Mouse (Mus musculus) liver, embryonic 13.5 days (tissue): ENCODE data around the gene Ears2. TPM values are rescaled to one million over a fixed set of nuclear protein-coding genes. Genes with fewer than 3 reads are reported as not detected.

ENCODE experiments used
- ATAC-seq: fragments of 200-750 bp; cut with Nextera tagmentation; 2 replicates; pipeline ENCODE4 v1.8.0; 2017; ENCODE audit warnings: low read depth, mild to moderate bottlenecking, moderate number of reproducible peaks, moderate library complexity
- DNase-seq: peaks from one replicate; pipeline ENCODE4 v3.0.0; 2022
- H3K27ac ChIP-seq: fragments of 300-500 bp; sonication (generic); 2 replicates; pipeline ENCODE4 v1.5.1; 2015; ENCODE audit warnings: moderate library complexity, mild to moderate bottlenecking, inconsistent platforms
- H3K27me3 ChIP-seq: fragments of 300-500 bp; sonication (generic); 2 replicates; pipeline ENCODE4 v1.6.1; 2015; ENCODE audit warnings: mild to moderate bottlenecking, inconsistent platforms
- H3K36me3 ChIP-seq: fragments of 300-500 bp; sonication (generic); 2 replicates; pipeline ENCODE4 v1.6.1; 2015; ENCODE audit warnings: mild to moderate bottlenecking, inconsistent platforms
- H3K4me1 ChIP-seq: fragments of 300-500 bp; sonication (generic); replicated peaks from 2 replicates; pipeline ENCODE4 v1.6.1; 2015; ENCODE audit warnings: inconsistent platforms
- H3K4me2 ChIP-seq: fragments of 300-500 bp; sonication (generic); 2 replicates; pipeline ENCODE4 v1.6.1; 2015; ENCODE audit warnings: inconsistent platforms, mild to moderate bottlenecking, moderate library complexity
- H3K4me3 ChIP-seq: fragments of 300-500 bp; sonication (generic); replicated peaks from 2 replicates; pipeline ENCODE4 v1.5.1; 2015; ENCODE audit warnings: mild to moderate bottlenecking, inconsistent platforms
- H3K9ac ChIP-seq: fragments of 300-500 bp; sonication (generic); 2 replicates; pipeline ENCODE4 v1.6.1; 2015; ENCODE audit warnings: mild to moderate bottlenecking, inconsistent platforms
- H3K9me3 ChIP-seq: fragments of 300-500 bp; sonication (generic); replicated peaks from 2 replicates; pipeline ENCODE4 v1.6.1; 2016; ENCODE audit warnings: inconsistent platforms
- WGBS: fragments of 180-500 bp; shearing (Covaris S2); methylation state at CpG from one replicate; pipeline ENCODE4 v1.1.7; 2015; ENCODE audit not compliant: insufficient replicate concordance; 5-methylcytosine and 5-hydroxymethylcytosine counted together
- polyA plus RNA-seq: library from polyadenylated mRNA; unstranded; fragments of >200 nt; fragmentation: Nextera tagmentation; extraction: Ambion mirVana; gene quantifications from 2 replicates; pipeline ENCODE4 v1.2.1, GENCODE M21; 2015

The Ears2 gene
- polyA plus RNA-seq, 1 experiment from 2014 or later = 8.3 TPM

DNA sequence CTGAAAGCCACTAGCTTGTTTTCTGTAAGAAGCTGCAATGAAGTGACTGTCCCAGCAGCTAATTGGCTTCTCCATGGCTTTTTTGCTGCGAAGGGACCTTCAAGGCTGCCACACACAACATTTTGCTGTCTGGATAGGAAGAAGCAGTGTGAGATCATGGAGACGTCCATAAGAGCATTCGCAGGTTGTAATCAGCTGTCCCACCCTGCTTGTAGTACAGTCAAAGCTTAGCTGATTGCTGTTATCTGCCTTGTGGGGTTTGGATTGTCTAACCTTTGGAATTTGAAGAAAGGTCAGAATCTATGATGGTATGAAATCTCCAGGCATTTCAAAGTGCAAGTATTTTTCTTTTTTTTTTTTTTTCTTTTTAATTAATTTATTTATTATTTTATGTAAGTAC is 7.3 kb upstream of the Ears2 start:
- DNase-seq (peak; percentile 9), ATAC-seq (peak; percentile 64)
- H3K4me2 ChIP-seq = no peak overlapping the region
- WGBS = 44% methylated on average over 3 of the region's 3 CpGs
- H3K36me3 ChIP-seq = peaks cover 86% of the 10 kb centered on the region
- H3K9ac ChIP-seq = no peak overlapping the region
- no peak overlapping the region for H3K4me3 ChIP-seq
- H3K4me1 ChIP-seq = peaks cover 11% of the 10 kb centered on the region
- H3K27ac ChIP-seq = 0 out of 2 replicates have a peak overlapping the region, but pooled peaks have one; percentile 15
- no peaks in the 10 kb centered on the region for H3K9me3 ChIP-seq
- no peaks in the 10 kb centered on the region for H3K27me3 ChIP-seq

DNA sequence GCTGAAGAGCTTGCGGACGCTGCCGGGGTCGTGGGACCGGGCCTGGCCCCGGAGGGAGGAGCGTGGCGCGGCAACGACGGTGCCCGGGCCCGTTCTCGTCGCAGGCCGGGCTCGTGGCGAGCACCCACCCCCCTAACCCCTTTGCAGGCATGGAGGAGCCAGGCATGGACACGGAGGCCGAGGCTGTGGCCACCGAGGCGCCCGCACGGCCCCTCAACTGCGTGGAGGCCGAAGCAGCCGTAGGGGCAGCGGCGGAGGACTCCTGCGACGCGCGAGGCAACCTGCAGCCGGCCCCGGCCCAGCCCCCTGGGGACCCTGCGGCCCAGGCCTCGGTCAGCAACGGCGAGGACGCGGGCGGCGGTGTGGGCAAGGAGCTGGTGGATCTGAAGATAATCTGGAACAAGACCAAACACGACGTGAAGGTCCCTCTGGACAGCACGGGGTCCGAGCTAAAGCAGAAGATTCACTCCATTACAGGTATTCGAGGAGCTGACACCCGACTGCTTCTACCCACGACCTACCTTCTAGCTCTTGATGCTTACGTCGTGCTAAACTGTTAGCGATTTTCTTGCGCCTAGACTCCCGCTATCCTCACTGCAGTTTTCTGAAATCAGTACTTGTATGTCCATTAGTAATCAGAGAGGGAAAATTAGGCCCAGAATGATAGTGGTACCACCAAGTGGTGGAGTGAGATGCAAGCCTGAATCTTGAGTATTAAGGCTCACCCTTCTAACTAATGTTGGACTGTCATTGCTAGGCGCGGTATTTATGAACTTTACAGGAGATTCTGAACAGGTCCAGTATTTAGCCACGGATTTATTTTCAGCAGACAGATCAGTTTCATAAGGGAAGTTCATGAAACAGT is 686 bp upstream of the Ears2 start:
- 1% methylated on average over 58 of the region's 58 CpGs for WGBS
- Histone ChIP-seq H3K9ac (peak overlapping the region; percentile 94), H3K36me3 (peaks cover 30% of the 10 kb centered on the region), H3K4me3 (peak overlapping the region; percentile 99), H3K27ac (peak overlapping the region; percentile 80), H3K9me3 (no peaks in the 10 kb centered on the region), H3K4me1 (peaks cover 41% of the 10 kb centered on the region), H3K27me3 (no peaks in the 10 kb centered on the region), H3K4me2 (peak overlapping the region; percentile 96)
- DNase-seq = peak; percentile 9
- peak; percentile 11 for ATAC-seq

DNA sequence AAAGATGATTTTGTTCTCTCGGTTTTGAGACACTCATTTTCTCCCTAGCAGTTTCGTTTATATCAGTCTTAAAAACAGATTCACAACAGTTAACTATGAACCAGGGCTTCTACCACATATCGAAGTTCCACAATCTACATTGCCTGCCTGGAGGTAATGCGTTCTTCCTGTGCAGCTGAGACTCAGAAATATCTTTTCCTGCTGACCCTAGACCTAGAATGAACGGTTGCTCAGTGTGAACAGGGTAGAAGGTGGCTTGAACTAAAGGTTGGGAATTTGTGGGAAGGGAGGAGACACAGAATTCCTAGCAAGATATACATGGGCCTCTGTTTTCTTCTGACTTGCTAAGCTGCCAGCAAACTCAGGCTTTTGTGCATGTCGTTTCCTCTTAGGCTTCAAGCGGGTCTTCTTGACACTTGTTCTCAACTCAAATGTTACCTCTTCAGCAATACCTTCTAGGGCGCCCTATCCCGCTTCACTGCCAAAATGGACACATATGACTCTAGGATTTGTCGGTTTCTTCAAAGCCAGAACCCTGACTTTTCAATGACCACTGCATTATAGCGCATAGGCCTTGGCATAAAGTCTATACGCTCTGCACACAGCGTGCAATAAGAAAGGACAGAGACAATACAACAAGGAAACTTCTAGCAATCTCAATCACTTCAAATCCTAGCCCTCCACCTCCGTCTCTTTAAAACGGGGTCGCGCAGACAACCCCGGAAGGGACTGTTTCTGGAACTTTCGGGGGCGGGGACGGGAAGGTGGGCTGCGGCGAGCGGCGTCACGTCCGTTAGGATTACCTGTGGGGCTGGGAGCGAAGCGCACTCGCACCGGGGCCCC is 740 bp downstream of the Ears2 start:
- H3K4me3 ChIP-seq = peak overlapping the region; percentile 99
- H3K9ac ChIP-seq = peak overlapping the region; percentile 94
- peak overlapping the region; percentile 96 for H3K4me2 ChIP-seq
- H3K36me3 ChIP-seq = peaks cover 29% of the 10 kb centered on the region
- H3K4me1 ChIP-seq = peaks cover 41% of the 10 kb centered on the region
- ATAC-seq = no peak
- WGBS = 6% methylated on average over 31 of the region's 31 CpGs
- no peaks in the 10 kb centered on the region for H3K9me3 ChIP-seq
- DNase-seq = no peak
- no peaks in the 10 kb centered on the region for H3K27me3 ChIP-seq
- peak overlapping the region; percentile 80 for H3K27ac ChIP-seq

GRCm38 (mm10) chr7:122065656-122066055 is 1.4 kb downstream of the Ears2 start:
- Histone ChIP-seq H3K4me2 (peak overlapping the region; percentile 96), H3K4me3 (peak overlapping the region; percentile 99; the same call in 1 of the 2 replicates), H3K27me3 (no peaks in the 10 kb centered on the region), H3K9me3 (no peaks in the 10 kb centered on the region), H3K9ac (peak overlapping the region; percentile 94), H3K36me3 (peaks cover 24% of the 10 kb centered on the region), H3K4me1 (peaks cover 41% of the 10 kb centered on the region), H3K27ac (peak overlapping the region; percentile 80)
- DNase-seq (no peak), ATAC-seq (no peak)
- WGBS = 59% methylated on average over 1 of the region's 1 CpGs

DNA sequence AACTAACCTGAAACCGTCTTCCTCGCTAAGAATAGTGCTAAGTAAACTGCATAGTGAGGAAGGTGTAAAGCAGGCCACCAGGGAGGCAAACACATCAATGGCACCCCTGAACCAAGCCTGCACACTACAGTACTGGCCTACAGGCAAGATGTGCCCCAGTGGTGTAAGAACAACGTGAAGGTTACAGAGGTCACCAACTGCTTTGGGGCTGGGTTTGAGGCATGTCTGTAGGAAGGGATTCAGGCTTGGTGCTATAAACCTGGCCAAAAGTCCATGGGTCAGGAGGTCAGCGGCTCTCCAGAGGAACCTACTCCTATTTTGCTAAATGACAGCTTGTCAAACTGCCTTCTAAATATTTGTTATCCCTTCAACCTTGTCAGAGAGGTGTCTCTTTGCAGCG is 10.4 kb downstream of the Ears2 start:
- WGBS = 74% methylated on average over 5 of the region's 5 CpGs
- Histone ChIP-seq H3K4me2 (no peak overlapping the region), H3K27me3 (no peaks in the 10 kb centered on the region), H3K9ac (no peak overlapping the region), H3K4me3 (no peak overlapping the region), H3K4me1 (no peaks in the 10 kb centered on the region; the same call in 1 of the 2 replicates), H3K36me3 (peaks cover 53% of the 10 kb centered on the region), H3K9me3 (no peaks in the 10 kb centered on the region), H3K27ac (no peak overlapping the region)
- ATAC-seq (0 out of 2 replicates have a peak, but pooled peaks have one; percentile 29), DNase-seq (no peak)

GRCm38 (mm10) chr7:122050834-122051233 is 16.2 kb downstream of the Ears2 start:
- H3K4me2 ChIP-seq = no peak overlapping the region
- peaks cover 19% of the 10 kb centered on the region for H3K4me1 ChIP-seq
- WGBS = 48% methylated on average over 1 of the region's 1 CpGs
- no peak for DNase-seq
- no peak overlapping the region for H3K27ac ChIP-seq
- ATAC-seq = no peak
- no peaks in the 10 kb centered on the region for H3K9me3 ChIP-seq
- H3K4me3 ChIP-seq = no peak overlapping the region
- no peaks in the 10 kb centered on the region for H3K27me3 ChIP-seq
- no peak overlapping the region for H3K9ac ChIP-seq
- peaks cover 37% of the 10 kb centered on the region for H3K36me3 ChIP-seq

DNA sequence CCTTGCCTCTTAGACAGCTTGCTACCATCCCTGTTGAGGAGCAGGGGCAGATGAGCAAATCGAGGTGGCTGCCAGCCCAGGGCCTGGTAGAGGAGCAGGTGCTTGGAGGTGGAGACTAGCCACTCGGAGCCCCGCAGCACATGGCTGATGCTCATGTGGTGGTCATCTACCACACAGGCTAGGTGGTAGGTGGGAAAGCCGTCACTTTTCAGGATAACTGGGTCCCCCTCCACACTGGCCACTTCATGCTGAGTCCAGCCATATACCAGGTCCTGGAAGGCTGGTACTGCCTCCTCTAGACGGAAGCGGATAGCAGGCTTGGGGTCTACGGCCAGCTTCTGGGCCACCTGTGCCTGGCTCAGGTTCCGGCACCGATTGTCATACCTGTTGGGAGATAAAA is 18.9 kb downstream of the Ears2 start:
- H3K36me3 ChIP-seq = peaks cover 26% of the 10 kb centered on the region
- no peak overlapping the region for H3K4me2 ChIP-seq
- no peak overlapping the region for H3K27ac ChIP-seq
- no peaks in the 10 kb centered on the region for H3K9me3 ChIP-seq
- peaks cover 34% of the 10 kb centered on the region for H3K4me1 ChIP-seq
- no peak overlapping the region for H3K9ac ChIP-seq
- H3K4me3 ChIP-seq = no peak overlapping the region
- DNase-seq (no peak), ATAC-seq (no peak)
- 82% methylated on average over 9 of the region's 9 CpGs for WGBS
- no peaks in the 10 kb centered on the region for H3K27me3 ChIP-seq

DNA sequence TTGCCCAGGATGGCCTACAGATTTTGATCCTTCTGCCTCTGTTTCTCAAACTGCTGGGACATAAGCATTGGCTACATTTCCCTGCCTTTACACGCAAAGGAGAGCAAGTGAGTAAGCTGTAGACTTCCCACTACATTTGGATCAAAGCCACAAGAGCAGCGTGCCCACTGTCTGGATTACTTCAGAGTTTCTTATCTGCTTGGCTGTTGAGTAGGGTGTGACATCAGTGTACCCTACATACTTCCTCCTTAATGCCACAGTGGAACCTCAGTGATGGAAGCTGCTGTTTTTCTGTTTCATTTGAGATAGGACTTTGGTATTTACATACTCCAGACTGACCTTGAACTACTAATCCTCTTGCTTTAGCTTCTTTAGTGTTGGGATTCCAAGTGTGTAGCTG is 20.2 kb downstream of the Ears2 start:
- peak overlapping the region; percentile 1; the same call in 1 of the 2 replicates for H3K9ac ChIP-seq
- no peak overlapping the region for H3K4me3 ChIP-seq
- ATAC-seq = peak; percentile 62
- H3K36me3 ChIP-seq = peaks cover 27% of the 10 kb centered on the region
- DNase-seq = no peak
- no peaks in the 10 kb centered on the region for H3K27me3 ChIP-seq
- peak overlapping the region; percentile 47 for H3K27ac ChIP-seq
- no peaks in the 10 kb centered on the region for H3K9me3 ChIP-seq
- peaks cover 34% of the 10 kb centered on the region for H3K4me1 ChIP-seq
- WGBS = 17% methylated on average over 2 of the region's 2 CpGs
- no peak overlapping the region for H3K4me2 ChIP-seq

GRCm38 (mm10) chr7:122045711-122046110 is 21.4 kb downstream of the Ears2 start:
- no peak overlapping the region for H3K4me3 ChIP-seq
- peaks cover 34% of the 10 kb centered on the region for H3K4me1 ChIP-seq
- H3K27me3 ChIP-seq = no peaks in the 10 kb centered on the region
- no peaks in the 10 kb centered on the region for H3K9me3 ChIP-seq
- H3K9ac ChIP-seq = no peak overlapping the region
- peaks cover 25% of the 10 kb centered on the region for H3K36me3 ChIP-seq
- no peak overlapping the region for H3K4me2 ChIP-seq
- 19% methylated on average over 1 of the region's 1 CpGs for WGBS
- no peak for DNase-seq
- peak overlapping the region; percentile 56; the same call in 1 of the 2 replicates for H3K27ac ChIP-seq
- no peak; the same call in 1 of the 2 replicates for ATAC-seq

GRCm38 (mm10) chr7:122045181-122045634 is 21.9 kb downstream of the Ears2 start:
- H3K27me3 ChIP-seq = no peaks in the 10 kb centered on the region
- no peak overlapping the region for H3K4me3 ChIP-seq
- 0 out of 2 replicates have a peak overlapping the region, but pooled peaks have one; percentile 8 for H3K27ac ChIP-seq
- no peak overlapping the region for H3K9ac ChIP-seq
- DNase-seq (no peak), ATAC-seq (peak; percentile 27)
- H3K4me2 ChIP-seq = no peak overlapping the region
- H3K36me3 ChIP-seq = peaks cover 25% of the 10 kb centered on the region
- H3K9me3 ChIP-seq = no peaks in the 10 kb centered on the region
- WGBS = 64% methylated on average over 4 of the region's 4 CpGs
- H3K4me1 ChIP-seq = peaks cover 34% of the 10 kb centered on the region

DNA sequence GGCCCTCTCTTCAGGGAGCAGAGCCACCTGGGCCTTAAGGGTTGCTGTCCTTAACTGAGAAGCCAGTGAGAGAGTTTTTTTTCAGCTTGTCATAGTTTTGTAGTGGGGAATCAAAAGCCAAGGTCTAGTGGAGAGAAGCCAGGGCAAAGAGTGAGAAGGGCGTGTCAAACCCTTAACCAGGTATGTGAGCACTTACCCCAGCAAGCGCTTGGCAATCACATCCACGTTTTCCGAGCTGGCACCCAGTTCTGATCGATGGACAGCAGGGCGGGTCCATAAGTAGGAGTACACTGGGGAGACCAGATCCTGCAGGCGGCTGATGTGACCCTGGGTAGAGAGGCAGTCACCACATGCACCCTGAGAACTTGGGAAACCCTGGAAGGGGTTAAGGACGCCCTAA is 23.0 kb downstream of the Ears2 start:
- H3K4me1 ChIP-seq = peaks cover 34% of the 10 kb centered on the region
- DNase-seq (no peak), ATAC-seq (no peak)
- H3K27me3 ChIP-seq = no peaks in the 10 kb centered on the region
- H3K9me3 ChIP-seq = no peaks in the 10 kb centered on the region
- H3K9ac ChIP-seq = no peak overlapping the region
- H3K4me2 ChIP-seq = no peak overlapping the region
- WGBS = 79% methylated on average over 8 of the region's 8 CpGs
- no peak overlapping the region for H3K4me3 ChIP-seq
- peaks cover 30% of the 10 kb centered on the region for H3K36me3 ChIP-seq
- H3K27ac ChIP-seq = no peak overlapping the region
